Mouse (Mus musculus) forebrain, embryonic 13.5 days (tissue): ENCODE results near the gene Tmem192. TPM values are rescaled to one million over a fixed set of nuclear protein-coding genes. Genes with fewer than 3 reads are reported as not detected.
"Not testable (repeated sequence)": the region's sequence is repeated elsewhere in the genome, so short reads cannot be mapped to it uniquely, and the experiment has no call there.

Experiments used
- ATAC-seq: fragments of 200-750 bp; cut with Nextera tagmentation; 2 replicates; pipeline ENCODE4 v1.8.0; 2017
- H3K27ac ChIP-seq: fragments of 300-500 bp; sonication (generic); 2 replicates; pipeline ENCODE4 v1.5.1; 2015; ENCODE audit warnings: inconsistent platforms, mild to moderate bottlenecking, moderate library complexity
- H3K27me3 ChIP-seq: fragments of 300-500 bp; sonication (generic); 2 replicates; pipeline ENCODE4 v1.6.1; 2015; ENCODE audit warnings: mild to moderate bottlenecking, inconsistent platforms
- H3K36me3 ChIP-seq: fragments of 300-500 bp; sonication (generic); 2 replicates; pipeline ENCODE4 v1.6.1; 2015; ENCODE audit warnings: mild to moderate bottlenecking, inconsistent platforms; ENCODE audit not compliant: poor library complexity, severe bottlenecking
- H3K4me1 ChIP-seq: fragments of 300-500 bp; sonication (generic); 2 replicates; pipeline ENCODE4 v1.6.1; 2015; ENCODE audit warnings: inconsistent platforms
- H3K4me2 ChIP-seq: fragments of 300-500 bp; sonication (generic); 2 replicates; pipeline ENCODE4 v1.6.1; 2015; ENCODE audit warnings: inconsistent platforms, mild to moderate bottlenecking, moderate library complexity
- H3K4me3 ChIP-seq: fragments of 300-500 bp; sonication (generic); 2 replicates; pipeline ENCODE4 v1.5.1; 2015; ENCODE audit warnings: mild to moderate bottlenecking, inconsistent platforms
- H3K9ac ChIP-seq: fragments of 300-500 bp; sonication (generic); 2 replicates; pipeline ENCODE4 v1.6.1; 2015; ENCODE audit warnings: mild to moderate bottlenecking, inconsistent platforms
- H3K9me3 ChIP-seq: fragments of 300-500 bp; sonication (generic); replicated peaks from 2 replicates; pipeline ENCODE4 v1.6.1; 2016; ENCODE audit warnings: inconsistent platforms
- WGBS: fragments of 180-500 bp; shearing (Covaris S2); methylation state at CpG from one replicate; pipeline ENCODE4 v1.1.7; 2015; 5-methylcytosine and 5-hydroxymethylcytosine counted together
- polyA plus RNA-seq: library from polyadenylated mRNA; unstranded; fragments of >200 nt; fragmentation: Nextera tagmentation; extraction: Ambion mirVana; gene quantifications from 2 replicates; pipeline ENCODE4 v1.2.1, GENCODE M21; 2015

Gene Tmem192
- polyA plus RNA-seq, 1 experiment from 2014 or later: 13.4 TPM

GRCm38 (mm10) chr8:64987731-64988130 lies 40.7 kb downstream of the Tmem192 start, which contains the start of gene Trim75:
TSS of gene Trim75 (minus strand) at chr8:64987831.
- H3K4me2 ChIP-seq: no peak within 1 kb of the TSS
- no peaks in the 10 kb centered on the region for H3K27me3 ChIP-seq
- WGBS: 93% methylated on average over 4 of the region's 4 CpGs
- no peak within 1 kb of the TSS for H3K9ac ChIP-seq
- ATAC-seq: no peak
- H3K27ac ChIP-seq: no peak within 1 kb of the TSS
- H3K9me3 ChIP-seq: no peaks in the 10 kb centered on the region; the same call in 1 of the 2 replicates
- no peaks in the 10 kb centered on the region for H3K36me3 ChIP-seq
- no peaks in the 10 kb centered on the region for H3K4me1 ChIP-seq
- H3K4me3 ChIP-seq: no peak within 1 kb of the TSS

- no peaks in the 10 kb centered on the region for H3K4me1 ChIP-seq
- no peak overlapping the region for H3K4me3 ChIP-seq
- ATAC-seq: no peak
- H3K27me3 ChIP-seq: no peaks in the 10 kb centered on the region
- WGBS: 89% methylated on average over 4 of the region's 4 CpGs
- H3K27ac ChIP-seq: no peak overlapping the region
- no peak overlapping the region for H3K4me2 ChIP-seq
- no peaks in the 10 kb centered on the region for H3K36me3 ChIP-seq
- no peaks in the 10 kb centered on the region for H3K9me3 ChIP-seq
- no peak overlapping the region for H3K9ac ChIP-seq
Observed at GRCm38 (mm10) chr8:64998806-64999365, 51.9 kb downstream of the Tmem192 start.

DNA sequence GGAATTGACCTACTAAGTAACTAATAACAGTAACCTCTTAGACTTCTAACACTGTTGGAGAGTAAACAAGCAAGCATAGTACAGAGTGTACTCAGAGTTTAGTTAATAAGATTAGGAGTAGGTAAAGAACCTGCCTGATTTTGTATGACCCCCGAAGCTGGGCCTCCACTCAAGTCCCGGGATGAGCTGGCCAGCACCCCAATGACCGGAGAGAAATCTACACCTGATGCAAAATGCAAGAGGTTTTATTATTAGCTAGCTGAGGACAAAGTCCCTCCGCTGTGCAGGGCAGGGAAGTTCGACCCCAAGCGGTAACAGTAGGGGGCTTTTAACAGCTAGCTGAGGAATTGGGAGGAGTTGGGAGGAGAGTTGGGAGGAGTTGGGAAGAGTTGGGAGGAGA lies 60.6 kb downstream of the Tmem192 start:
- H3K27ac ChIP-seq, H3K9me3 ChIP-seq, H3K4me2 ChIP-seq, H3K4me1 ChIP-seq, ATAC-seq, H3K4me3 ChIP-seq, H3K9ac ChIP-seq, H3K27me3 ChIP-seq, H3K36me3 ChIP-seq: not testable (repeated sequence)
- 76% methylated on average over 6 of the region's 6 CpGs for WGBS

DNA sequence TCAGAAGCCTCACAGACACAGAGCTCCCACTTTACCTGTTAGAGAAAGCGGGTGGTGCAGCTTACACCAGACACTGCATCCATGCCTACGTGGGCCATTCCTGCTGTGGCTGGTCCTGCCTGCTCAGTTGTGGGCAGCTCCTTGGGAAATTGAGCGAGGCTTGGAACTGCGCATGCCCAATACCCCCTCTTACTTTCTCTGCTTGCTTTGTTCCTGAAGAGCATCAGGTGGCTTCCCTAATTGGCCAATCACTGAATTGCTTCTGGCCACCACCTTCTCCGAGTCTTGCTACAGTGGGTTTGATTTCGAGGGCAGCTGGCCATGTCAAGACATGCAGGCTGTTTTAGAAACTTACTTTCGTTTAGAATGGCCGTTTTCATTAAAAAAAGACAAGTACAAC lies 71.4 kb downstream of the Tmem192 start, which contains the start of the genes Trim61 and Trim60:
Trim61 (minus strand) TSS at position 101 of the 400 bp plus-strand sequence.
Trim60 (minus strand) TSS at position 162 of the 400 bp plus-strand sequence.
- no peak within 1 kb of the TSS for H3K27ac ChIP-seq
- ATAC-seq: no peak
- whole genome bisulfite sequencing: 90% methylated on average over 8 of the region's 8 CpGs
- no peaks in the 10 kb centered on the region for H3K36me3 ChIP-seq
- no peak within 1 kb of the TSS for H3K4me3 ChIP-seq
- no peaks in the 10 kb centered on the region for H3K27me3 ChIP-seq
- H3K9me3 ChIP-seq: no peaks in the 10 kb centered on the region
- no peak within 1 kb of the TSS for H3K9ac ChIP-seq
- no peak within 1 kb of the TSS for H3K4me2 ChIP-seq
- H3K4me1 ChIP-seq: no peaks in the 10 kb centered on the region

Other genes starting within 250 kb of the Tmem192 start
- 143 and 160 TPM in 2 replicates for gene Msmo1, start 213.4 kb upstream of the Tmem192 start, polyA plus RNA-seq
- 12.5 and 13.9 TPM in 2 replicates for gene Klhl2, start 97.2 kb upstream of the Tmem192 start, polyA plus RNA-seq
- gene Trim75, start 40.6 kb downstream of the Tmem192 start, polyA plus RNA-seq: 0.17 TPM in 1 of 2 replicates, not detected in the other
- gene Trim61, start 71.3 kb downstream of the Tmem192 start, polyA plus RNA-seq: not detected in 2 replicates
- not detected in 2 replicates for gene Trim60, start 71.4 kb downstream of the Tmem192 start, polyA plus RNA-seq
- 2.5 and 2.6 TPM in 2 replicates for gene Apela, start 90.2 kb downstream of the Tmem192 start, polyA plus RNA-seq
- not detected in 2 replicates for gene Gm10663, start 127.8 kb downstream of the Tmem192 start, polyA plus RNA-seq
- not detected in 2 replicates for gene BC030870, start 182.4 kb downstream of the Tmem192 start, polyA plus RNA-seq